Mouse (Mus musculus) CH12F3 (cell line): ENCODE measurements at regions not wholly inside any gene's neighbourhood (a gene's known extent, or its start where the extent isn't known, plus 50 kb on each side); places are given as distances from the start of the nearest gene placed in this dataset.

Source experiments
- in situ Hi-C: fragments of 300-500 bp; cut with MboI; formaldehyde crosslinking; loops from 2 replicates; pipeline ENCODE4 v1.14.3; 2020; ENCODE audit warnings: low sequenced_read_pairs

DNA sequence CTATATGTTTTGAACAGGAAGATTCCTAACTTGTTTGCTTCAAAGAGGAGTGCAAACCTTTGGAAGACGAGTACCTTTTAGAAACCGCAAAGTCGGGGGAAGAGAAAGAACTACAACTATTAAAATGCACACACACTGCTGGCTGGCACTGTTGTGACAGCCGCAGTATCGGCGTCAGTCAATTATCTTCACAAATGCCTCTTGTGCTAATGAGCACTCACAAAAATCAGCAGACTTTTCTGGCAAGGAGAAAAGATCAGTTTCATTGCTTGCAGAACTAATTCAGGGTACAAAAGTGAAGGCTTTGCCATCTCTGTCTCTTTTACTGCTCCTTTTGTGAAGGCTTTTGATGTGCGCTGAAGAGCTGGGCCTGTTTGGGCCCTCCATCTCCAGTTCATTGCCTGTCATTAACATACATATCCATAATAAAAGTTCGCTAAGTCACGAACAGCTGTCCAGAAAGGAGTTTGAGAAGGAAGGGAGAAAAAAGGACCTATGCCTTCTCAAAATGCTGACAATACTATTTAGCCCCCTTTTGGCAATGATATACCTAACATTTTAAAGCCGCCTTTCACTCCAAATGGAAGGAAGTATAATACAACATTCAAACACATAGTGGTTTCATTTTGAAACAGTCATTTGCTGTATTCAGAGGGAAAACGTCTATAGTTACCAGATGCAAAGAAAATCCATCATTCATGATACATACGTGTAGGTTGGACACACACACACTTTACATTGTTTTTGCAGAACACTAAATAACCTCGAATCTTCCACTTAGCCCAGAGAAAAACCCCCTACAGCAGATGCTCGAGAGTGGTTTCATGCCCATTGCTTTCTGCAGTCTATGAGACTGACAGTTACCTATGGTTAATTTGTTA lies 186.6 kb upstream of the Sp8 start:
- in situ Hi-C loops: no loop called here

DNA sequence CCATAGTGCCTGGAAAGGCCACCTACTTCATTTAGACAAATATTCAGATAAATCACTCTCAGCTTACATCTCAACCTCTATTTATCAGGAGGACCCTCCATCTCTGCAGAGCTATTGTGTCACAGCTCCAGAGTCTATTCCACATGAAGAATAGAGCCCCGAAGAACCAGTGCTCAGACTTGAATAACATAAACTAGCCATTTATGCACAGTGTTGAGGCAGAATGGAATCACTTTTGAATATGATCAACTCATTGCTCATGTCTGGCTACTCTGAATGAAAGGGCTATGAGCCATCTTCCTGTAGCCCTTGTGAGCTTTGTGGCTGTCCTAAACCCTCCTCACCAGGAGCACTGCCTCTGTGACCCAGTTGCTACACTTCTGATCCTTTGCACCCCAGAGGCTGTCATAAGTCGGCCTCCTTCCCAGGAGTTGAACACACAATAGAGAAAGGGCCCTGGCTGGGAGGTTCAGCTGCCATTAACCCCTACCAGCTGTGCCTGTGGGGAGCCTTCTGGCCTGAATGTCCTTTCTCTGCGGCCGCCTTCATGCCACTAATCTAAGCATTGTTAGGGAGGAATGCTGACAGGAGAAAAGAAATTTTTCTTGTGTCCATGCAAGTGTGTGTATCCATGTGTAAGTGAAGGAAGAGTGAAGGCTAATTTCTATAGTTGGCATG lies 195.5 kb upstream of the Sp8 start:
- in situ Hi-C loops: no loop called here

DNA sequence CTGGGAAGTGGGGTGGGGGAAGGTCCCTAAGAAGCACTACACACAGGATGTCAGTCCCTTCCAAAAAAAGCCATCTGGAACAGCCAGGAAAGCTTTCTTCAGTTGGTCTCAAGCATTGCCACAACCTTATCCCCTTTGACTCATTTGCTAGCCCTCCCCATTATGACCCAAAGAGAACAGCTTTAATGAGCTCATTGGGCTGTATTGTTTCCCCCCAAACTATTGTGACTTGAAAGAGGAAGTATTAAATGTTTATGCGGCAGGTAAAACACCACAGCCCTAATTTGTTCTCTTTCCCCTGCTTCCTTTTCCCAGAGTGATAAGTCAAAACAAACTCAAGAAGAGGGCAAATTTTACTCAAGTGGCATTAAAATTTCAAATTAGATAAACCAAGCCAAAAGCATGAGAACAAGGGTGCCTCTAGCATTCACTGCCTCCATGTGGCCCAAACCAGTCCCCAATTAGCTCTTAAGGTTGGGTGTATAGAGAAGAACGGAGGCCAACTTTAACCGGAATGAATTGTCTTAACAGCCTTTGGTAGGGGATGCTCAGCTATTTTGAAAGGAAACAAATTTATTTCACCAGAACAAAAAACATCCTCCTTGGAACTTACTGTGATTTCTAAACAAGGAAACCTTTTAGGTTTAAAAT lies 196.7 kb upstream of the Sp8 start:
- in situ Hi-C loops: no loop called here

DNA sequence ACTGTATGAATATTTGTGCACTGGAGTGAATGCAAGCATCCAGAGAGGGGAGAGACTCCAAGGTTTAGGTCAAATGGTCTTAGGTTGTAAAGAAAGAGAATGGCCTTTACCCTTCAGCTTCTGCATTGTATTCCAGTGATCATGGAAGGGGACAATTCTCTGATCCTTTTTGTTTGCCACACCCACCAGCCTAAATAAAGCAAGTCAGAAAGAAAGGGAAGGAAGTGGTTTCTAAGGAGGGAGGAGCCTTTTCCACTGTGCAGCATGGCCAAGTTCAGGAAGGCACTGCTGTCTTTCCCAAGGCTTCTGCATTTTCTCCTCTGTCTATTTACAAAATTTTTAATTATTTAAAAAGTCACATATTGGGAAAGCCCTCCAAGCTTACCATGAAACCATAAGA lies 197.5 kb upstream of the Sp8 start:
- in situ Hi-C loops: no loop called here

DNA sequence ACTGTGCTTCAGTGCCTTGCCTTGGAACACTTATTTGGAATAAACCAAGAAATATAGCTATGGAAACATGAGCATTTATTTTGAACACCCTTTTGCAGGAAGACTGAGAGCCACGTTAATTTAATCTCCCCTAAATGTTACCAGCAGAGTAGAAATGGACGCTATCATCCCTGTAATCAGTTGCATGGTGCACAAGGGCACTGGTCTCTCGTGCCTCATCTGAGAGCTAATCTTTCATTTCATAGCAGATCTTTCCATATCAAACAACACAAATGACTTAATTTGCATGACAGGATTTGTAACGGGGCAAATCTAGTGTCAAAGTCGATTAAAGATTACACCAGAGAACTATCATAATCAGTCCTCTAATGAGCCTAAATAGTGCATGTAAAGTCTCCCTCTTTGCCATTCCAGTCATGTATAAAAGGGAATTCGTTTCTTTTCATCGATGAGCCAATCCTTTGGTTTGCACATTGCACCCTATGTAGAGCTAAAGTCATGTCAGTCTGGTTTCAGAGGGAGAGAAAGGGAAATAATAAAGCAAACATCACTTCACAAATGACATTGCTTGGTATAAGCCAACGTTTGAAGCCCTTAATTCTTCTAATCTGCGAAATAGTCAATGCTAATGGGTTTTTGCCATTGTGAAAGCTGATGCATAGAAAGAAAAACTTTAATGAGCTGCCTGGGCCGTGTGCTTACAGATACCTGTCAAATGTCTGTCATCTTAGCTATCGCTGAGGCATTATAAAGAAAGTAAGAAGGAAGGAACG lies 198.7 kb upstream of the Sp8 start:
- in situ Hi-C loops: no loop called here

DNA sequence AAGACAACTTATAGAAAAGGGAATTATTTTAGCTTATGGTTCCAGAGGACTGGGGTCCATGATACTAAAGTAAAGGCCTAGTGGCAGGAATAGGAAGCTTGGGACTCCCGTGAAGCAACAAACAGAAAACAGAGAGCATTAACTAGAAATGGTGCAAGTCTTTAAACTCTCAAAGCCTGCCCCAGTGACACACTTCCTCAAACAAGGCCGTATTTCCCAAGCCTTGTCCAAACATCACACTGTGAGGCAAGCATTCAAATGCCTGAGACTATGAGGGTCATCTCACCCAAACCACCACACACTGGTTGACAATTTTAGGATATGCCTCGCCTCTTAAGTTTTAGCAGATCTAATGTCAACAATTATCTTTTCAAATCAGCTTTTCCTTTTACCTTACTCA lies 205.2 kb upstream of the Sp8 start:
- in situ Hi-C loops: no loop called here

DNA sequence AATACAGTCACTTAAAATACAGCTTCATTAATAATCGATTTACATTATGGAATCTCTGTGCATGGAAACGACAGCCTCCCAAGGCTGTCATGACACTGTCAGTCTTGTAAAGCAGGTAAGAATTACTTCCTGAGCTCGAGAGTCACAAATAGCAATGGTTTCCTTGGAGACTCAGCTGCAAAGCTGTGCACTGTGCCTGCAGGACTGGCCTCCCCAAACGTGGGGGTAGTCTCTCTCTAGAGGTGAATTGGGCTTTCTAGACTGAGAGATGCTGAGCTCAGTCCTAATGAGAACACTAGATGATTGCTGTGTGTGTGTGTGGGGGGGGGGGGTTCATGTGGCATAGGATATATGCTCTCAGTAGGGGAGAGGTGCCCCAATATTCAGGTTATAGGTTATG lies 208.9 kb upstream of the Sp8 start:
- in situ Hi-C loops: no loop called here

DNA sequence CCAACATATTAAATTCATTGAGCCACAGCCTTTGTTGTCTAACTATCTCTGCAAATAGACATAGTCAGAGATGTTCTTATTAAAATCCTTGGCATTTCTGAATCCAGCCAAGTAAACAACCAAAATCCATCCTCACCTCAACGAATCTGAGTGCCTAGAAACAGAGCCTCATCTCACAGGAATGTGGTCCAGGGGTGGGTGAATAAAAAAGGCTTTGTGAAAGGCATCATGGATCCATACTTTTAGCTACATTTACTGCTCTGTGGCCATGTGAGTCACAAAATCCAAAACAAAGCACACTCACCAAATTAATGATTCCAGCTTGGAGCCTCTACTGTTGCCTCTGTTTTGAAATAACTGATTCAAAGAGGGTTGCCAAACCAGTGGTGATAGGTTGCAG lies 210.7 kb upstream of the Sp8 start:
- in situ Hi-C loops: no loop called here

DNA sequence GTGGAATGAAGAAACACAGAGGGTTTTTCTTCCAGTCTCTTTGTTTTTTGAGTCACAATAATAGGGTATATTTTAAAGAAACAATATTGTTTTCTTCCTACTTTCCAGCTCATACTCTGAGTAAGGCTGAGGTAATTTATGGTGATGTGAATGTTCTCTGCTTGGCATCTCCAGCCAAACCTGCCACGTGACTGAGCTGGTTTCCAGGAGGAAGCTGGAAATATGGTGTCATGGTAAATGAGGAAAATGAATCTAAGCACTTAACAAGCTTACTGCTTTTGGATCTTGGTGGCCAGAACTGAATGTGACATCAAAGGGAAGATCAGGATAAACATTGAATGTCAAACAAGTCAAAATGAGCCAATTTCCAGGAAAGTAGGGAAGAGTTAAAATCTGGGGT lies 215.8 kb upstream of the Sp8 start:
- in situ Hi-C loops: no loop called here

DNA sequence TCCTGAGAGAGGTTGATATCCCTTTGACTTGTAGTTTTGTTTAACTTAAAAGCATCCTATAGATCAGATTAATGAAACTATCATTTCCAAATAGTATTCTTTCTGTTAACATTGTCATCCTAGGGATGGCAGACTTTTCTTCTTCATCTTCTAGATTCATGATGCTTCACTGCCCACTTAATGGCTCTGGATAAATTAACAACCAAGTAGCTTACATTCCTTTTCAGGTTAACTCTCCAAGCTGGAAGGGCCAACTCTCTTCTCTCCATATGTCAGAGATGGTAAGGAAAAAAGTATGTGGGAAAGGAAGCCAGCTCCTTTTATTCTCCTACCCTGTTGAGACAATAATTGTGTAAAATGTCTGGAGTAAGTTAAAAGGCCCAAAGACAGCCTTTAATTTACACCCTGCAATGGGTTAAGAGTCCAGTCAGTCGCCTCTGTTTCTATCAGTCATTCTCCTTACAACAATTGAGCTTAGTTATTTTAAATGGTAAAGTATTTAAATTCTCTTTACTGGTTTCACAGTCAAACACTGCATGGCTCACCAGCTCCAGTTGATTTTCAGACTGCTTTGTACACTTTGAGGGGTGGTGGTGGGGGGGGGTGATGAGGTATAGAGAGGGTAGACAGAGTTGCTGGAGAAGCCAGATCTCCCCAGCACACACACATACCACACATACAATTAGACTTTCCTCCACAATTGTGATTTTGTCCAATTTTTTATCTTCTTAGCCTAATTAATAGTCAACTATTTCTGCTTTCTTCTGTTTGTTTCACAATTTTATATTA lies 224.2 kb upstream of the Sp8 start:
- in situ Hi-C loops: no loop called here

DNA sequence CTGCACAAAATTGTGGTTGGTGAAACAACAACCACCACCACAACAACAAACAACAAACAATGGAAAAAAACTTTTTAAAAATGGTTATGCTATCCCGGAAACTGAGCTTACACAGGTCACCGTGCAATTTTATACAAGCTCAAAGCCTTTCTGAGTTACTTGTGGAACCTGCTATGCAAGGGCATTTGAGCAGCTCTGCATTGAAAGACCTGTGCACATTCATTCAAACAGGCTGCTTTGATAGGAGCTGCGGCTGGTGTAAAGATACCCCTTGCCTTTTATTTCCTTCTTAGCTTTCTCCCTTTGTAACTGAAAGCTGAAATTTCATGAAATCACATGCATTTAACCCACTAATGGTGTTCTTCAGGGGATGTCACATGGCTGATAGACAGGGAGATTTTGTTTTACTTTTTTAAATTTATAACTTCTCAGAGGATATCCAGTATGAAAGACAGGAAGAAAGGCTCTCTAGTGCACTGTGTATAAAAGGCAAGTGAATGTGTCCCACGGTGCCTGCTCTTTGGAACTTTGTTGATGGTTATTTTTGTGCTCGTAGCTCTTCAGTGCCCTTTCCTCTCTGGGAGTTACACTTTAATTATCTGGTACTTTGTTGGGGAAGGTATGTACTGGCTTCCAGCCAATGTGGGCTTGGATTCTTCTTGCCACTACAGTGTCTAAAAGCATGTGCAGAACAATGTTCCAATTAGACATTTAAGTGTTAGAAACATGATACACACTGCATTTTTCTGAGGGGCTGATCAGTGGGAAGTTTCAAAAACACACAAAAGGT lies 225.1 kb upstream of the Sp8 start:
- in situ Hi-C loops: no loop called here

DNA sequence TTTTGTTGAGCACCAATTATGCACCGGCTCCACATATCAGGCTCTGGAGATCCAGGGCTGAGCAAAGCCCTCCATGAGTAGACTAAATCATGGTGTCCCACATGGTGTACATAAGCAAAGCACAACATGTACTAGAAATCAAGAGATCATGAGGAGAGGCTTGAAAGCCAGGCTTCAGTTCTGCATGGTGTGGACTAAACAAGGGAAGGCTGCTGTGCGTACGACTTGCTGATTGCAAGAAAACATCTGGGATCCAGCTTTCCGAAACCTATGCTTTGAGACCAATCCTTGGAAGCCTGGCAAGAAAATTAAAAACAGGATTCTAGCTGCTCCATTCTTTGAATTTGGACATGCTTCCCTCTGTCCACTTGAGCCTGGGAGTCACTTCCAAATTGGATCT lies 249.1 kb upstream of the Sp8 start:
- in situ Hi-C loops: no loop called here

DNA sequence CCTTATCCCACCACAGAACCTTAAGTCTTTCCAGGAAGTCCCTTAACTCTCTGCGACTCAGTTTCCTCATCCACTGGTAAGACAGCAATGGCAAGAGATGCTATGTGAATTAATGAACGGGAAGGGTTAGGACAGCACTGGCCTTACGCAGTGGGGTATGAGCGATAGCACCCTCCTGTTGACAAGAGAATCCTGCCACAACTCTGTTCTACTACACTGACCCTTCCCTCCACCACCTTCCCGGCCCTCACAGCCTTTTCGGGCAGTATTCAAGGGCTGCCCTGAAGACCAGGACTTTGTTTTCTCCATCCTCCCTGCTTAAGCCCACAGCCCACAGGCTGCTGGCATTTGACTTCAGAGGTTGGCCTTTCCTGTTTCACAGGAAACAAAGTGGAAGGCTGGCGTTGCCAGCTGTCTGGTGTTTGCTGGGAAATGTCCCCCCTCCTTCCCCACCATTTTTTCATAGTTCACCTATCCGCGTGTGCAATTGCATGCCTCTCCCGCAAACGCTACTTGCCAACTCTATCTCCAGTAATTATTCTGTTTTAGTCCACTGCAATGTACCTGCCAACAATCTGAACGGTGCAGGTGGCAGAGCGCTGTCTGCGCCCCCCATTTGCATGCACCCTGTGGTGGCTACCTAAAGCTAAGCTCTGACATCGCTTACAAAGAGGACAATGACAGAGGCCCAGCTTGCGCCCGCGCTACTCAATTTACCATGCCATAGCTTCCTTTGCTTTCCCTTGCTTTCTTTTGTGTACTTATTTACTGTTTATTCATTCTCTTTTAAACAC lies 251.2 kb upstream of the Sp8 start:
- in situ Hi-C loops: no loop called here

DNA sequence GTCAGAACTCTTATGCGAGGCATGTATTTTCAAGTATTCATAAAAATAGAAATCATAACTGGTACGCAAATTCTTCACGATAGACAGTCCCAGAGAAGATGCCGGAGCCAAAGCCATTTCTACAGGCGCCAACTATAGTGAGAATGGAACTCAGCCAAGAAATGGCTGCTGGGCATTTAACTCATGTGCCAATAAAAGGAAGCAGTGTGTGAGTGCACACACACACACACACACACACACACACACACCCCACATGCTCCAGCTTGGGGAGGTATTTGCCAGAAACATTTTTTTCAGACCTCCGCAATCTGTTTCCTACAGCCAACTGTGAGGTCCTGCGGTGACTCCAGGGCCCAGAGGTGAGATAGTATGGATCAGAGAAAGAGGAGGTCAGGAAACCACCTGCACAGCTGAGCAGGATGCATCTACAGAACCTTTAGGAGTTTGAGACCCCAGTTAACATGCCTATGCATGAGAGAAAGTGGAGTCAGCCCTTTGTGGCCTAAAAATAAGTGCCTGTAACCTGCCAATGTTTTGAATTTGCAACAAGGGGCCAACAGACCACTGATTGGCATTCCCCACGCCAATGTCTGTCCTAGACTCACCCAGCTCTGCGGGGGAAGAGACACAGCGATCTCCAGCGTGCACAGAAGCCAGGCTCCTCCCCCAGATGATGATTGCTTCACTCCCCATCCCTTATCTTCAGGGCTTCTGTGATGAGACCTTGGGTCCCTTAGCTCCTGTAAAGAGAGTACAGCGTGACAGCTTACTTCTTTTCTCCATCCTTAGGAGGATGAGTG lies 262.1 kb upstream of the Sp8 start:
- in situ Hi-C loops: no loop called here

DNA sequence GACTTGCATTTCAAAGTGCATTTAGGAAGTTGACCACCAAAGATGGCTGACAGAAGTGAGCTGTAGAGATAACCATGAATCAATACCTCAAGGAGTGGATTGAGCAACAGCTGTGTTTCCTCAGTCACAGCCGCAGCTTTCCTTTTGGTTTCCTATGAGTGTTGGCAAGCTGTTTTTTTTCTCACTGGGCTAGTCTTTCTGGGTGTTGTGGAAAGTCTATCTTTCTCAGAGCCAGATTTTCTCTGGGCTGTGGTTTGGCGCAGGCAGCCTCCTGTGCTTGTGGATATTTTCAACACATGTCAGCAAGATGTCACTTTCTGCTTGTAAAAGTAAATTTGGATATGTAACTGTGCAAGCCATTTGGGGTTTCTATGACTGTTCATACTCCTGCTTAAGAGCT lies 268.6 kb upstream of the Sp4 start:
- in situ Hi-C loops: no loop called here

DNA sequence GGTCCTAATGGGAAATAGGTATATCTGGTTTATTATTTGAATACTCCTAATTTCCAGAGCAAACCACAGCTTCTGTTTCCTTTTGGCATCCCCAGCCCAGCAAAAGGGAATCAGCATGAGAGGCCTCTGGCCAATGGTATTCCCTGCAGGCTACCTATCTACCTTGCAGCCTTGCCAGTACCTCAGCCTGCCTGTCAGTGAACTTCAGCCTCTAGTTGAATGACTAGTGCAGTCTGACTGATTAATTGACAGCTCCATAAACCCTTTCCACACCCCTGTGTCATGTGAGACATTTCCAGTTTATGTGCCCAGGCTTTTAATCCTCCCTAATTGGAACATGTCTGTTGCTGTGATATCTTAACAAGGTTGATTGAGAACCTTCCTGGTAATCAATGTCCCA lies 265.4 kb upstream of the Sp4 start:
- in situ Hi-C loops: no loop called here

DNA sequence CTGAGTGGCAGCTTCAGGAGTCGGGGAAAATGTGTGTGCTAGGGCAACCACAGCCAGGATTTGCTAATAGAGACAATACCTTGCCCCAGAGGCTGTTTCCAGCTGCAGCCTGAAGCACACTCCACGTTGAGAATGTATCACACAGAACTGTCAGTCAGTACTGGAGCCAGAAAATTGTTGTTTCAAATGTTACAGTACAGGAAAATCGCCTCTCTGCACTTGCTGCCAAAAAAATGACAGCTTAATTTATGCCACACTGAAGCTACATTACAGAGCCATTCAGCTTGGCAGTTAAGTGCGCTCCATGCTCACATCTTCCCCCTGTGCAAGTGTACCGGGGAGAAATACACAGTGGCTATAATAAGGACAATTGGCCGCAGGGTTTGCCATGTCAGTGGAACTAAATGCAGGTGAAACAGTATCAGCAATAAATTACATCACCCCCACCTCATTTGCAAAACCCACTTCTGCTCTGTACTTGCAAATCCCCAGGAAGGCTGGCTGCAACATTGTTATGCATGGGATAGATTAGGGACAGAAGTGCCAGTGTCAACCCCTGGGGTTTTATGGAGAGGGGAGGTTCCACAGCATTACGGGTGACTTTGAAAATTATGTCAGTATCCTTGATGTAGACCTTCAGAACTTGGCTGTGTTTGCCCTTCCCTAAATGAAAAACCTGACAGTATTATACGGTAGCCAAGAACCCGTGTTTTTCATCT lies 263.3 kb upstream of the Sp4 start:
- in situ Hi-C loops: no loop called here
